Mouse (Mus musculus) neural tube, embryonic 13.5 days (tissue): ENCODE measurements around the gene Nr1h2. TPM values are rescaled to one million over a fixed set of nuclear protein-coding genes. Genes with fewer than 3 reads are reported as not detected.

Source experiments
- ATAC-seq: fragments of 200-750 bp; cut with Nextera tagmentation; 2 replicates; pipeline ENCODE4 v1.8.0; 2017; ENCODE audit warnings: low read depth, mild to moderate bottlenecking, moderate TSS enrichment, moderate library complexity
- H3K27ac ChIP-seq: fragments of 300-500 bp; sonication (generic); replicated peaks from 2 replicates; pipeline ENCODE4 v1.5.1; 2015; ENCODE audit warnings: moderate library complexity, mild to moderate bottlenecking, inconsistent platforms
- H3K27me3 ChIP-seq: fragments of 300-500 bp; sonication (generic); 2 replicates; pipeline ENCODE4 v1.6.1; 2015; ENCODE audit warnings: mild to moderate bottlenecking, inconsistent platforms
- H3K36me3 ChIP-seq: fragments of 300-500 bp; sonication (generic); 2 replicates; pipeline ENCODE4 v1.6.1; 2015; ENCODE audit warnings: mild to moderate bottlenecking, inconsistent platforms
- H3K4me1 ChIP-seq: fragments of 300-500 bp; sonication (generic); replicated peaks from 2 replicates; pipeline ENCODE4 v1.6.1; 2015; ENCODE audit warnings: inconsistent platforms
- H3K4me2 ChIP-seq: fragments of 300-500 bp; sonication (generic); 2 replicates; pipeline ENCODE4 v1.6.1; 2015; ENCODE audit warnings: inconsistent platforms, mild to moderate bottlenecking, moderate library complexity
- H3K4me3 ChIP-seq: fragments of 300-500 bp; sonication (generic); 2 replicates; pipeline ENCODE4 v1.5.1; 2015; ENCODE audit warnings: mild to moderate bottlenecking, inconsistent platforms
- H3K9ac ChIP-seq: fragments of 300-500 bp; sonication (generic); 2 replicates; pipeline ENCODE4 v1.6.1; 2015; ENCODE audit warnings: moderate library complexity, mild to moderate bottlenecking, inconsistent platforms
- H3K9me3 ChIP-seq: fragments of 300-500 bp; sonication (generic); 2 replicates; pipeline ENCODE4 v1.6.1; 2016; ENCODE audit warnings: inconsistent platforms
- WGBS: fragments of 180-500 bp; shearing (Covaris S2); methylation state at CpG from one replicate; pipeline ENCODE4 v1.1.7; 2015; 5-methylcytosine and 5-hydroxymethylcytosine counted together
- polyA plus RNA-seq: library from polyadenylated mRNA; unstranded; fragments of >200 nt; fragmentation: Nextera tagmentation; extraction: Ambion mirVana; gene quantifications from 2 replicates; pipeline ENCODE4 v1.2.1, GENCODE M21; 2015

The Nr1h2 gene
- polyA plus RNA-seq, 1 experiment from 2014 or later, result 60.1 TPM

- H3K4me2 ChIP-seq, result no peak overlapping the region
- H3K4me3 ChIP-seq, result no peak overlapping the region
- no peak overlapping the region for H3K27ac ChIP-seq
- ATAC-seq, result no peak
- H3K4me1 ChIP-seq, result no peaks in the 10 kb centered on the region
- 50% methylated on average over 8 of the region's 8 CpGs for WGBS
- H3K9me3 ChIP-seq, result no peaks in the 10 kb centered on the region
- H3K36me3 ChIP-seq, result no peaks in the 10 kb centered on the region
- H3K27me3 ChIP-seq, result peaks cover 9% of the 10 kb centered on the region
- H3K9ac ChIP-seq, result no peak overlapping the region
Measured at GRCm38 (mm10) chr7:44563284-44563683, 9.5 kb upstream of the Nr1h2 start.

GRCm38 (mm10) chr7:44560435-44561400 is 7.0 kb upstream of the Nr1h2 start:
- Histone ChIP-seq H3K27me3 (peaks cover 19% of the 10 kb centered on the region), H3K4me3 (no peak overlapping the region), H3K9ac (0 out of 2 replicates have a peak overlapping the region, but pooled peaks have one; percentile 22), H3K27ac (no peak overlapping the region), H3K4me2 (no peak overlapping the region), H3K4me1 (no peaks in the 10 kb centered on the region), H3K9me3 (no peaks in the 10 kb centered on the region), H3K36me3 (no peaks in the 10 kb centered on the region)
- ATAC-seq, result peak; percentile 67
- WGBS, result 55% methylated on average over 18 of the region's 18 CpGs

GRCm38 (mm10) chr7:44557629-44558028 is 3.9 kb upstream of the Nr1h2 start:
- 85% methylated on average over 2 of the region's 2 CpGs for whole genome bisulfite sequencing
- no peak for ATAC-seq
- no peak overlapping the region for H3K27ac ChIP-seq
- no peaks in the 10 kb centered on the region for H3K9me3 ChIP-seq
- peaks cover 12% of the 10 kb centered on the region; the same call in 1 of the 2 replicates for H3K27me3 ChIP-seq
- H3K36me3 ChIP-seq, result no peaks in the 10 kb centered on the region
- no peak overlapping the region for H3K9ac ChIP-seq
- peaks cover 11% of the 10 kb centered on the region for H3K4me1 ChIP-seq
- no peak overlapping the region for H3K4me3 ChIP-seq
- H3K4me2 ChIP-seq, result no peak overlapping the region

- ATAC-seq, result peak; percentile 84
- peak overlapping the region; percentile 91 for H3K27ac ChIP-seq
- no peaks in the 10 kb centered on the region for H3K9me3 ChIP-seq
- peak overlapping the region; percentile 70 for H3K9ac ChIP-seq
- peaks cover 19% of the 10 kb centered on the region for H3K4me1 ChIP-seq
- peak overlapping the region; percentile 64 for H3K4me2 ChIP-seq
- under 1% methylated on average over 32 of the region's 32 CpGs for WGBS
- H3K27me3 ChIP-seq, result peaks cover 12% of the 10 kb centered on the region; the same call in 1 of the 2 replicates
- H3K4me3 ChIP-seq, result peak overlapping the region; percentile 70
- H3K36me3 ChIP-seq, result peaks cover 33% of the 10 kb centered on the region
Measured at GRCm38 (mm10) chr7:44553196-44553764, 471 bp downstream of the Nr1h2 start.

- 84% methylated on average over 31 of the region's 31 CpGs for WGBS
Measured at GRCm38 (mm10) chr7:44552141-44552908, 1.4 kb downstream of the Nr1h2 start.

GRCm38 (mm10) chr7:44551731-44552130 is 2.0 kb downstream of the Nr1h2 start:
- 74% methylated on average over 22 of the region's 22 CpGs for WGBS
- H3K9ac ChIP-seq, result no peak overlapping the region
- no peak for ATAC-seq
- H3K36me3 ChIP-seq, result peaks cover 33% of the 10 kb centered on the region
- no peaks in the 10 kb centered on the region for H3K9me3 ChIP-seq
- H3K4me1 ChIP-seq, result peaks cover 32% of the 10 kb centered on the region
- no peak overlapping the region for H3K27ac ChIP-seq
- H3K4me3 ChIP-seq, result no peak overlapping the region
- 0 out of 2 replicates have a peak, but pooled peaks cover 8% of the 10 kb centered on the region for H3K27me3 ChIP-seq
- no peak overlapping the region for H3K4me2 ChIP-seq

More at GRCm38 (mm10) chr7:44552141-44552908, 1.4 kb downstream of the Nr1h2 start:
- no peak overlapping the region for H3K9ac ChIP-seq
- peaks cover 33% of the 10 kb centered on the region for H3K36me3 ChIP-seq
- H3K4me3 ChIP-seq, result peak overlapping the region; percentile 70
- peaks cover 12% of the 10 kb centered on the region; the same call in 1 of the 2 replicates for H3K27me3 ChIP-seq
- no peak for ATAC-seq
- no peaks in the 10 kb centered on the region for H3K9me3 ChIP-seq
- 0 out of 2 replicates have a peak overlapping the region, but pooled peaks have one; percentile 91 for H3K27ac ChIP-seq
- H3K4me2 ChIP-seq, result peak overlapping the region; percentile 64
- peaks cover 29% of the 10 kb centered on the region for H3K4me1 ChIP-seq

GRCm38 (mm10) chr7:44551301-44551700 is 2.5 kb downstream of the Nr1h2 start:
- Histone ChIP-seq H3K9ac (no peak overlapping the region), H3K9me3 (no peaks in the 10 kb centered on the region)

GRCm38 (mm10) chr7:44550409-44550678 is 3.4 kb downstream of the Nr1h2 start:
- H3K4me2 ChIP-seq, result no peak overlapping the region
- no peak overlapping the region for H3K27ac ChIP-seq
- ATAC-seq, result no peak
- H3K9ac ChIP-seq, result peak overlapping the region; percentile 8; the same call in 1 of the 2 replicates
- 95% methylated on average over 12 of the region's 12 CpGs for WGBS
- peaks cover 33% of the 10 kb centered on the region for H3K36me3 ChIP-seq
- no peaks in the 10 kb centered on the region for H3K27me3 ChIP-seq
- no peaks in the 10 kb centered on the region for H3K9me3 ChIP-seq
- H3K4me3 ChIP-seq, result no peak overlapping the region
- H3K4me1 ChIP-seq, result peaks cover 32% of the 10 kb centered on the region

More at GRCm38 (mm10) chr7:44551301-44551700, 2.5 kb downstream of the Nr1h2 start:
- Histone ChIP-seq H3K4me2 (no peak overlapping the region), H3K27ac (no peak overlapping the region), H3K36me3 (peaks cover 33% of the 10 kb centered on the region), H3K27me3 (0 out of 2 replicates have a peak, but pooled peaks cover 5% of the 10 kb centered on the region), H3K4me1 (peaks cover 32% of the 10 kb centered on the region), H3K4me3 (no peak overlapping the region)
- ATAC-seq, result no peak
- WGBS, result 93% methylated on average over 21 of the region's 21 CpGs

- H3K9me3 ChIP-seq, result no peaks in the 10 kb centered on the region
- H3K27ac ChIP-seq, result no peak overlapping the region
- H3K4me3 ChIP-seq, result no peak overlapping the region
- peak overlapping the region; percentile 8; the same call in 1 of the 2 replicates for H3K9ac ChIP-seq
- H3K4me2 ChIP-seq, result no peak overlapping the region
- ATAC-seq, result no peak
- peaks cover 32% of the 10 kb centered on the region for H3K4me1 ChIP-seq
- no peaks in the 10 kb centered on the region for H3K27me3 ChIP-seq
- peaks cover 33% of the 10 kb centered on the region for H3K36me3 ChIP-seq
- 95% methylated on average over 23 of the region's 23 CpGs for WGBS
Measured at GRCm38 (mm10) chr7:44549621-44550408, 3.9 kb downstream of the Nr1h2 start.

GRCm38 (mm10) chr7:44548497-44549087 is 5.2 kb downstream of the Nr1h2 start, which contains the start of gene Pold1:
TSS of gene Pold1 (minus strand) at chr7:44548849.
- ATAC-seq, result peak; percentile 87
- H3K27ac ChIP-seq, result 0 out of 2 replicates have a peak within 1 kb of the TSS, but pooled peaks have one; percentile 63
- under 1% methylated on average over 43 of the region's 43 CpGs for WGBS
- peak within 1 kb of the TSS; percentile 57 for H3K4me3 ChIP-seq
- peak within 1 kb of the TSS; percentile 94 for H3K4me2 ChIP-seq
- H3K27me3 ChIP-seq, result no peaks in the 10 kb centered on the region
- no peaks in the 10 kb centered on the region for H3K9me3 ChIP-seq
- peaks cover 27% of the 10 kb centered on the region for H3K4me1 ChIP-seq
- H3K36me3 ChIP-seq, result peaks cover 33% of the 10 kb centered on the region
- peak within 1 kb of the TSS; percentile 74 for H3K9ac ChIP-seq

- no peaks in the 10 kb centered on the region for H3K27me3 ChIP-seq
- WGBS, result 20% methylated on average over 5 of the region's 5 CpGs
- no peaks in the 10 kb centered on the region for H3K9me3 ChIP-seq
- peak overlapping the region; percentile 74 for H3K9ac ChIP-seq
- ATAC-seq, result no peak
- H3K36me3 ChIP-seq, result peaks cover 33% of the 10 kb centered on the region
- peak overlapping the region; percentile 57 for H3K4me3 ChIP-seq
- H3K4me2 ChIP-seq, result peak overlapping the region; percentile 94
- no peak overlapping the region for H3K27ac ChIP-seq
- H3K4me1 ChIP-seq, result peaks cover 22% of the 10 kb centered on the region
Measured at GRCm38 (mm10) chr7:44547725-44548124, 6.0 kb downstream of the Nr1h2 start.
